Comparison of ENCODE assay signal across 9 mouse cellular contexts in genomic region chr4:62669094-62670071, GRCm38 (mm10).
DNase-seq lines count a peak whose midpoint lies in the region; ATAC-seq lines count a peak whose summit lies in the region.
"Had no signal": no experiment of that assay in that cellular context is flagged by ENCODE, and none has a peak within 500 bp of the region (broad histone marks: within the 10 kb centered on the region; RNA-seq: fewer than 3 reads in every experiment).

No protein-coding gene starts in this region.

- 0 out of 2 replicates have a peak, but pooled peaks cover 3% of the 10 kb centered on the region for H3K36me3 ChIP-seq in heart, embryonic 12.5 days
- no peaks in the 10 kb centered on the region for H3K36me3 ChIP-seq in intestine, embryonic 15.5 days
- no peaks in the 10 kb centered on the region for H3K36me3 ChIP-seq in forebrain, embryonic 15.5 days

- H3K9ac ChIP-seq in heart, embryonic 12.5 days, result no peak overlapping the region
- no peak overlapping the region for H3K9ac ChIP-seq in intestine, embryonic 15.5 days
- no peak overlapping the region for H3K9ac ChIP-seq in forebrain, embryonic 15.5 days (replicated peaks)
- H3K9ac ChIP-seq: liver, embryonic 14.5 days had no signal

- H3K4me1 ChIP-seq in heart, embryonic 12.5 days (replicated peaks), result peaks cover 55% of the 10 kb centered on the region
- H3K4me1 ChIP-seq in intestine, embryonic 15.5 days (replicated peaks), result peaks cover 25% of the 10 kb centered on the region
- 0 out of 2 replicates have a peak, but pooled peaks cover 9% of the 10 kb centered on the region for H3K4me1 ChIP-seq in forebrain, embryonic 15.5 days

- ATAC-seq in heart, embryonic 12.5 days (ENCODE audit: insufficient number of reproducible peaks, low FRiP score), result no peak
- ATAC-seq in intestine, embryonic 15.5 days, result peak; percentile 23; the same call in 1 of the 2 replicates
- ATAC-seq in forebrain, embryonic 15.5 days (replicated peaks), result no peak

- no peak overlapping the region for H3K27ac ChIP-seq in heart, embryonic 12.5 days (ENCODE audit: poor library complexity, severe bottlenecking)
- 0 out of 2 replicates have a peak overlapping the region, but pooled peaks have one; percentile 19 for H3K27ac ChIP-seq in intestine, embryonic 15.5 days
- H3K27ac ChIP-seq in forebrain, embryonic 15.5 days (replicated peaks), result no peak overlapping the region
- H3K27ac ChIP-seq: liver, embryonic 14.5 days had no signal

- H3K4me2 ChIP-seq in heart, embryonic 12.5 days, result no peak overlapping the region
- H3K4me2 ChIP-seq in intestine, embryonic 15.5 days (replicated peaks), result peak overlapping the region; percentile 41
- no peak overlapping the region for H3K4me2 ChIP-seq in forebrain, embryonic 15.5 days (replicated peaks)

- H3K4me3 ChIP-seq in heart, embryonic 12.5 days, result no peak overlapping the region
- 0 out of 2 replicates have a peak overlapping the region, but pooled peaks have one; percentile 6 for H3K4me3 ChIP-seq in intestine, embryonic 15.5 days (replicated peaks)
- H3K4me3 ChIP-seq in forebrain, embryonic 15.5 days, result no peak overlapping the region

- 73% methylated on average over 13 of the region's 13 CpGs for WGBS in heart, embryonic 12.5 days
- 59% methylated on average over 13 of the region's 13 CpGs for WGBS in intestine, embryonic 15.5 days
- WGBS in forebrain, embryonic 15.5 days, result 85% methylated on average over 13 of the region's 13 CpGs

- H3K9me3 ChIP-seq in heart, embryonic 12.5 days (replicated peaks), result 0 out of 2 replicates have a peak, but pooled peaks cover 3% of the 10 kb centered on the region
- no peaks in the 10 kb centered on the region for H3K9me3 ChIP-seq in intestine, embryonic 15.5 days
- no peaks in the 10 kb centered on the region for H3K9me3 ChIP-seq in forebrain, embryonic 15.5 days

- 0 out of 2 replicates have a peak, but pooled peaks cover 11% of the 10 kb centered on the region for H3K27me3 ChIP-seq in heart, embryonic 12.5 days (replicated peaks)
- no peaks in the 10 kb centered on the region for H3K27me3 ChIP-seq in intestine, embryonic 15.5 days (replicated peaks)
- H3K27me3 ChIP-seq in forebrain, embryonic 15.5 days, result no peaks in the 10 kb centered on the region

- peak; percentile 69 to 70 for DNase-seq in heart, adult 18-20 months
- DNase-seq in cerebellum, adult 8-10 months, result peak; percentile 70
- peak; percentile 41 for DNase-seq in ovary, postnatal 14 days (ENCODE audit: low spot score)
- no peak for DNase-seq in layer of hippocampus, postnatal 36 days
- DNase-seq in thymus, postnatal 0 days (ENCODE audit: low spot score), result no peak

Comparison
In these comparisons a context has a peak if more than half of its experiments do, and no peak if none do; other contexts are left out.
1. DNase-seq: peak in heart, adult 18-20 months (2 of 2), cerebellum, adult 8-10 months (single experiment) and ovary, postnatal 14 days (single experiment); none in layer of hippocampus, postnatal 36 days (0 of 2) and thymus, postnatal 0 days (single experiment).